Mouse (Mus musculus): ENCODE measurements at regions not wholly inside any gene's neighbourhood (a gene's known extent, or its start where the extent isn't known, plus 50 kb on each side); places are given as distances from the start of the nearest gene placed in this dataset.

DNA sequence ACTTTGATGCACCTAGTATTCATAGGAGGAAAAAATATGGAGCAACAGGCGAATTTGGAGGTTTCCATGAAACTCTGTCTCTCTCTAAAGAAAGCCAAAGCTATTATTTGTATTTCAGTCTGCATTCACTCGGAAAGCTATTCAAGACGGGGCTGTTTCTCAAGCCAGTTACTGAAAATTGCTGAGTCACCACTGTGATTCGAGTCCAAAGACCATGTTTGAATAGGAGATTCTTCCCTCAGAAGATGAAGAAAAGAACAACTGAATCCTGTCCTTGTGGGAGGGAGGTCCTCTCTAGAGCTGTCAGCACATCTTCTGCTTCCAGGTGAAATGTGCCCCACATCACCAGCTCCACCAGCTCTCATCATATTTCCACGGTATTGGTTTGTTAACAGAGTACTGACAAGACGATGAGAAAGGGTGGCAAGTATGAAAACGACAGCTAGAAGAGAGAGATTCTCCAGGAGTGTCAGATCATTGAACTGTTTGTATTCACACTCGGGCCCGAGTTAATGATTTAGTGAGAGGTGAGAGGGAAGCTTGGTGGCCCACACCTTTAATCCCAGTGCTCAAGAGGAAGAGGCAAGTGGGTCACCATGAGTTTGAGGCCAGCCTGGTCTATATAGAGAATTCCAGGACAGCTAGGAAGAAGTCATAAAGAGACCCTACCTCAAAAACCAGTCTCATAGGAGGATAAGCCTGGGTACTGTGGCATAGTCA is 335.3 kb downstream of the Sox9 start:
- intact Hi-C loops (cut with DNase I; ENCODE audit: low total_unique reads) = no loop called here

DNA sequence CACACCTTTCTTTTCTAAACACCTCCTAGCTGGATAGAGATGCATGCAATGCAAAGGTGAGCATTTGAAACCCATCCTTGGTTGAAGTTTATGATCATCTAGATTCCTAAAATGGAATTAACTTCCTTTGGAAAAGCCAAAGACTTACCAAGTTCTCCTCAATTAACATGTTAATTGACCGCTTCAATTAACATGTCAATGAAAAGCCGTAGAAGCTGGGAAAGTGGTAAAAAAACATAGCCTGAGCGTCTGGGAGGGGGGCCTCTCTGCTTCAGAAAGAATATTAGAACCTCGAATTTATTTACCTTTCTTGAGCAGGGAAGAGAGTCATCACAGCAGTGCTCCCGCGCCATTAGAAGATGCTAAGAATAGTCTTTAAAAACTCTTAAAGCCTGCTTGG is 338.5 kb downstream of the Sox9 start:
- intact Hi-C loops (cut with DNase I; ENCODE audit: low total_unique reads) = no loop called here
- DNase-seq = no peak

More for the DNA sequence above, 335.3 kb downstream of the Sox9 start:
- no peak for DNase-seq

DNA sequence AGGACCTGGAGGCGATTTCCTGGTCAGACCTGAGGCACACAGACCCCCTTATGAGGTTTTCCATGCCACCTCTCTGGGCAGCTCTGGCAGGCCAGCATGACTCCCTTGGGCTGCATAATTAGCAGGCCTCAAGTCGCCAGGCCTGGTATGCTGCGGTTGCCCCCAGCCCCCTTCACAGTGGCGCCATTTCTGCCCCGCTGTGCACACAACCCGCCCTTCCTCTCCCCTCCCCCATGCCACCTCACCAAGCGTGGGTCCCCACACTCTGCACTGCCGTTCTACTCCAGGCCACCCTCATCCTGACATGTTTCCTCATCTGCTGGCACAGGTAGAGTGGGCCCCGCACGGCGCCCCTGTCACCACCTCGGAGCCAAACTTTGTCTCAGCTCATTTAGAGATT is 339.3 kb downstream of the Sox9 start:
- intact Hi-C loops (cut with DNase I; ENCODE audit: low total_unique reads) = no loop called here
- DNase-seq = no peak

DNA sequence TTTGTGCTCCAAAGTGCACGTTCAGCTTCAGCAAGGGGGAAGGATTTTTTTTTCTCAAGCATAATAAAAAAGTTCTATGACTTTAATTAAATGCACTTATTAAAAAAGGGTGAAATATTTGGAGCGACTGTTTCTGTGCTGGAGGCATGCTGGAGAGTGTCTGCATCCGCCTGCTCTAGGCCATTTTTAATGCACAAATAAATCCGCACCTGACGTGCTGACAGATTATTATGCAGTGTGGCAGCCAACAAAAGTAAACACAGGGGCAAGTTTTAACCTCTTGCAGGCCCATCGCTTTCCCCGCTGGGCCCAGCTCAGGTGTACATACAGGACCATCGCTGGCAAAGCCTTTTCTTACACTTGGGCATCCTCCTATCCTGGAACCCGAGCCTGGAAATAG is 340.1 kb downstream of the Sox9 start:
- DNase-seq = no peak
- intact Hi-C loops (cut with DNase I; ENCODE audit: low total_unique reads) = no loop called here

DNA sequence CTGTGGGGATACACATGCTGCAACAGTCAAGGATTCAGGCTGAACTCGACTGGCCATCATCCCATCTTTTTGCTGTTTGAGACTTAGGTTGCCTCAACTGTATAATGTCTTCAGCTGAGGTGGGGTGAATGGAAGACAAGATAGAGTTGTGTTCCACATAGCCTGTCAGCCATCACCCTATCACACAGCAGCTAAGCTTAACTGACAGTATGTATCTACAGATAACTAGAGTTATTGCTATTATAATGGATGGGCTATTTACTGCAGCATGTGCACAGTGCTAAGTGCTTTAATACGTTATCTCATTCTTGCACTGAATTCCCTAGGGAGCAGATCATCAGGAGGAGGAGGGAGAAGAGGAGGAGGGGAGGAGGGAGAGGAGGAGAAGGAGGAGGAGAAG is 340.9 kb downstream of the Sox9 start:
- no peak for DNase-seq
- intact Hi-C loops (cut with DNase I; ENCODE audit: low total_unique reads) = no loop called here

DNA sequence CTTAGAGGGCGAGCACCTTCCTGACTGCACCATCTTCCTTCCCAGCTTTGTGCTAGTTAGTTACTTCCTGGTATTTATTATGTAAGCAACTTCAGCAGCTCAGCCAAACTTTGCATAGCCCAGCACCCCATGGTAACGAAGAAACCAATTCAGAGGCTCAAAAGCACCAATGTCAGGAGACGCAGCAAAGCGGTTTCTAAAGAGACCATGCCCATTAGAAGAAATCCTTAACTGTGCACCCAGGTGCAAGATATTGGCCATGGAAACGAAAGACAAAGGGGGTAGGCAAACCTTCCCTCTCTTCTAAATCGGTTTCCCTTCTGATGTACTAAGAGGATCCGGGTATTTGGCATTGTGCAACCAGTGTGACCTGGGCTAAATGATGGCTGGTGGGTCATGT is 343.8 kb downstream of the Sox9 start:
- intact Hi-C loops (cut with DNase I; ENCODE audit: low total_unique reads) = no loop called here
- DNase-seq = no peak

DNA sequence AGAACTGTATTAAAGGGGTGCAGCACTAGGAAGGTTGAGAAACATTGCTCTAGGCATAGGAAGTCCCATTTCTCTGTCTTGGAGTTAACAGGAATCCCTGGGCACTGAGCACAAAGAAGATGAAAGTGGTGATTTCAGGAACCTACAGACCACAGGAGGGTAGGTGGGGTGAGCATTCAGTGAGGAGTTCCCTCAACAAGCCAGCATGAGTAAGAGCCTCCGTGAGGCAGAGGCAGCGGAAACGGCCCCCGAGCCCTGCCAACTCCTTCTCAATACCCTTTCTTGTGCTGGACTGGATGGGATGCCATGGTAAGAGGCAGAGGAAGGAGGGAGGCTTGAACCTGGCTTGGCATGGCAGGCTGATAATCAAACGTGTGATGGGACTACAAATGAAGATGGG is 347.2 kb downstream of the Sox9 start:
- DNase-seq = no peak
- intact Hi-C loops (cut with DNase I; ENCODE audit: low total_unique reads) = no loop called here

DNA sequence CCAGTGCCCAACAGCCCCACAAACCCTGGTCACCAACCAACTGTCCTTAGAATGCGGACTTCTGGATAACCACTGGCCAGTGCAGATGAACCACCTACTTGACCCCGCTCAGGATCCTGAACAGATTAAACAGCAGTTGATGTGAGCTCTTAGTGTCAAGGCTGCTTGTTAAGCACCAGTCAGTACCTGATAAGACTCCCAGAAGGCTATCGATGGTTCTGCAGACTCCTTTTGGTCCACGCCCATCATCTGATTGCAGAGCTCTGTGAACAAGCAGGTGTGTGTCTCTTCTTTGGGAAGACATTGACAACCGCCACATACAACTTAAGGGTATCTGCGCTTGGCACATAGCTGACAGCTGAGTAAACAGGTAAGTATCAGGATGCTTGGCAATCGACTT is 348.0 kb downstream of the Sox9 start:
- intact Hi-C loops (cut with DNase I; ENCODE audit: low total_unique reads) = no loop called here
- no peak for DNase-seq

DNA sequence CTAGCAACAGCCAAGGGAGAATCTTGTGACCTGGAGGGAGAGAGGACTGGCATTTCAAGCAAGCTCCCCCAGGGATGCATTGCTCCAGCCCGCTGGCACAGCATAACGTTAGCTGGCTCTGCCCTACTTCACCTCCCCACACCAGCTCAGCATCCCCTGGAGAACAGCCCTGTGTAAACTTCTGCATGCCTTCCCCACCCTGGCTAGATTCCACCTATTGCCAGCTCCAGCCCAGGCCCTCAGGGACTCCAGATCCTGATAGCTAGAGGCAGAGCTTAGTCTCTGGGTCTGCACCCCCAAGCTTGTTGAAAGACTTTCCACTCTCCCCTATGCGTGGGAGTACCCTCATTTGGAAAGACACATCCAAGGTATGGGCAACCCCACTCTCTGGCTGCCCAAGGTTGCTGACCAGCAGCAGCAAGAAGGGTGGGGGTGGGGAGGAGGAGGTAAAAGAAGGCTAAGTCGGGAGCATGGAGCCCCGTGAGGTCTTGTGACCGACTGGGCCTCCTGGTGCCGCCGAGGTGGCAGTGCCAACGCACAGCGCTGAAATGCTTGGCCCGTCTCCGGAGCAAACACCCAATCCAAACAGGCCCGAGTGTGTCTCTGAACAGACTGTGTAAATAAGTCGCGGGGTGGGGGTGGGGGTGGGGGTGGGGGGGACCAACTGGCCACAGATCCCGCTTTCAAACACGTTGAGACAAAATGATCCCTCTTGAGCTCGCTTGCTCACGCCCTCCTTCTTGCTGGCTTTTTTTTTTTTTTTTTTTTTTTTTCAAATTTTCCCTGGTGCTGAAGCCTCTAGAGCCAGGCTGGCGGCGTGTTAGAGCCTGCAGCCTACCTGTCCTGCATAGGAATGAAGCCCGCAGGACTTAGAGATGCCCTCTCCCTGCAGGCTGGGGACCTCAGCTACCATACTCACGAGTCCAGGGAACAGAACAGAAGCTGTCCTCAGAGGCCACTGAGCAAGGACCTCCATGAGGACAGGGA is 350.3 kb downstream of the Sox9 start:
- intact Hi-C loops (cut with DNase I; ENCODE audit: low total_unique reads) = no loop called here
- DNase-seq = no peak

DNA sequence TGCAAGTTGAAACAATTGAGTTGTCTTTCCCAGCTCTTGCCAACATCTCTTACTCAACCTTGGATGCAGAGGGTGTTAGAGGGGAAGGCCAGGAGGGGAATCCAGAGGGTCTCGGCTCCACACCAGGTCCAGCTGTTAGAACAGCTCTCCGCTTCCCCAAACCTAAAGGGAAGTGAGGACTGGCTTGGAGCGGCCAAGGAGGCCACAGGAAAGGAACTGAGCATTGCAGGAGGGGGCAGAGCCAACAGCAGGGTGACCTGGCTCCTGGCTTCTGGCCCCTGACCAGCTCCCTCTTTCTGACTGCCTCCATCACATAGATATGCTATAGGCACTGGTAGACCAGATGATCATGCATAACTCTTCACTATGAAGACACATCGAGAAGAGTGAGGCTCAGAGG is 351.4 kb downstream of the Sox9 start:
- intact Hi-C loops (cut with DNase I; ENCODE audit: low total_unique reads) = no loop called here
- DNase-seq = no peak

DNA sequence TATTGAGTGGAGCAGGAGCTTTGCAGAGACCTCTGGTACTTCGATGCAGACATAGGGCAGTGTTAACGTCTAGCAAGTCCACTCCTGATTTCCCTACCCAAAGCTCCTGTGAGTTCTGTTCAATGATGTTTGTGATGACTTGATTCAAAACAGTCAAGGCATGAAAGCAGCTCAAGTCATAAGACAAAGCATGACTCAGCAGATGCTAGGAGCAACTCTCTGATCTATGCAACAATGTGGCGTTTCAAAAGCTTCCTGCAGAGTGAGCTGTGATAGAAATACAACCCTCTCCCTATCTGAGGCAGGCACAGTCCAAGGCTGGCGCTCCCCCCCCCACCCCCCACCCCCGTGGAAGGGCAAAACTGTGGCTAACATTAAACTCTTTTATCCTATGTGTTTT is 353.2 kb downstream of the Sox9 start:
- DNase-seq = no peak
- intact Hi-C loops (cut with DNase I; ENCODE audit: low total_unique reads) = no loop called here

DNA sequence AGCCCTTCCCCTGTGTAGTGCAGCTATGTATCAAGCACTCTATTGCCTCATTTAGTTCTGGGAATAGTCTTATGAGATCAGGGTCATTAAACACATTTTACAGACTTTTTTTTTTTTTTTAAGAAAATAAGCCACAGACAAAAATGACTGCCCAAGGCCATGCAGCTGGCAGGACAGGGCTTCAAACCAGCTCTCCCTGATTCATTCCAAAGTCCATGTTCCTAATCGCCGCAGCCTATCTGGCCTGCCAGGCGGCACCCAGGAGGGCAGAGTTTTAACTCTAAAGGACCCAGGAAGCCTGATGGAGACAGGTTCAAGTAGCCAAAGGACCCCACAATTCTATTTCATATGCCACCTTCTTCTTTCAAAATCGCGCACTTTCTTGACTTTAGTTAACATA is 356.4 kb downstream of the Sox9 start:
- DNase-seq = no peak
- intact Hi-C loops (cut with DNase I; ENCODE audit: low total_unique reads) = no loop called here

DNA sequence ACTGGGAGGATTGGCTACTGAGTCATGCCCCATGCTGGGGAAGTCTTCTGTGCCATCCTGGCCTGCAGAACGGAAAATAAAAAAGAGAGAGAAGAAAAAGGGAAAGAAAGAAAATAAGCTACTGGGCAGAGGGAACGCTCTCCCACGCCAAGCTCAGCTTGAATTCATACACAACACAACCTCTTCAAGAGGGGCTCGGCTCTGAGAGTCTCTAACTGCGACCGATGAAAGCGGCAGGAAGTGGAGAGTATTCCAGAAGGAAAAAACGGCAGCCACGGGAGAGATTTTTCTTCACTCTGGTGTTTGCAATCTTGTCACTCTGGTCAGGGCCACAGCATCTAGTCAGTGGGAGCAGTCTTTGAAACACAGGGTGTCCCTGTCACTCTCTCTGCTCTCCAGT is 358.6 kb downstream of the Sox9 start:
- DNase-seq = no peak
- intact Hi-C loops (cut with DNase I; ENCODE audit: low total_unique reads) = no loop called here

DNA sequence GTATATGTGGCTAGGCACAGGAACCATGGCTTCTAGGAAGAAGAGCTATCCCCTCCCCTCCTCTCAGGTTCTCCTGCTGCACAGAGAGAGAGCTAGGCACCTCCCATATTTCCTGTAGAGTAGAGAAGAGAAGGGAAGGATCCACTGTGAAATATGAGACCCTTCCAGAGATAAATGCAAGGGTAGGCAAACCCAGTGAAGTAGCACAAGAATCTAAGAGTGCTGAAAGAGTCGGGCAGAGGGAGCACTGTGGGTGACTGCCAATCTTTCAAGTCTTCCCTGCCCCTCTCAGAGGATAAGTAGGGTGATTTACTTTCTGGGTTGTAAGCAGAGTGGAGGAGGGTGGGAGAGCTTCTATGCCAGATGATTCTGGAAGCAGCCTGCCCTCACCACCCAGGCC is 360.8 kb downstream of the Sox9 start:
- no peak for DNase-seq
- intact Hi-C loops (cut with DNase I; ENCODE audit: low total_unique reads) = no loop called here

DNA sequence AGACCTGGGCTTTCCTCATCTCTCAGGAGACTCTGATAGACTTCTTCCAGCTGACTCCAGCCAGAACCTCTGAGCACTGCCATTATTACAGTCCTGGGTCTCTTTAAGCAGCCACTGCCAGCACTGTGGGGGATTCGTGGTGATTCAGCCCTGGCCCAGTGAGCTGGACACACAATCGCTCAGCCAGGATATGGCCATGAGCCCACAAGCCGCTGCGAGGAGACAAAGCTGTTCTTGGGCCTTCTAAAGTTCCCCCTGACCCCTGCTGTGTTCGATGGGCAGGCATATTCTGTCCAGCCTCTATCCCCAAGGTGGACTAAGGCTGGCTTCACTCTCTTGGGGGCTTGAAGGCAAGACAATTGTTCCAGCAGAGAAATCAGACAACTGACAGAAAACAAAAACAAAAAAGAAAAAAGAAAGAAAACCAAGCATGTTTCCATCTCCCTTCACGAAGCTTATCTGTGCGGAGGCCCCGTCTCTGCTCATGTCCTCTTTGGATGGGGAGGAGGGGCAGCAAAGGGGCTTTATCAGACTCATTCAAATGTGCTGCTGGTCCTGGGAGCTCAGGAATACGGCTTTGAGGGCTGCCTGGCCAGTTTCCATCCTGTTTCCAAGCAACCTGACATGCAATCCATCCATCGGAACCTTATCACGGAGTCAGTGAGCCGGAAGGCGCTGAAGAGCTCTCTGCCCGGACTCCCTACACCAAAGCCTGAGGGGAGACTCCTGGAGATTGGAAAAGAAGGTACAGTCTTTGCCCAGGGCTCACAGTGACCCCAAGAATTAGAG is 362.0 kb downstream of the Sox9 start:
- intact Hi-C loops (cut with DNase I; ENCODE audit: low total_unique reads) = no loop called here
- DNase-seq = peak; percentile 81

DNA sequence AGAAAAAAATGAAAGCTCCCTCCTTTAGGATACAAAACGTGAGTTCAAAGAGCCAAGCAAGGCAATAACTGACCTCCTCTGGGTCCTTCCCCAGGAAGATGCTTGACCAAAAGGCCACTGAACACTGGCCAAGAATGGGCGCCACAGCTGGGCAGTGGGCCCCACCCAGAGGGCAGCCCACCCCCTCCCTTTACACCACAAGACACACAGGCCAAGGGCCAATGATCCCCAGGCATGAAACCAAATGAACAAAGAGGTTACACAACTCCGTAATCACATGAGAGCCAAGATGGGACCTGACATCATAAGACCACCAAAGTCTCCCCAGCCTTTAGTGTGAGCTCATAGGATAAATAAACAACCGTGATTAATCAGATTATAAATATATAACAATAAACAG is 363.7 kb downstream of the Sox9 start:
- DNase-seq = no peak
- intact Hi-C loops (cut with DNase I; ENCODE audit: low total_unique reads) = no loop called here

DNA sequence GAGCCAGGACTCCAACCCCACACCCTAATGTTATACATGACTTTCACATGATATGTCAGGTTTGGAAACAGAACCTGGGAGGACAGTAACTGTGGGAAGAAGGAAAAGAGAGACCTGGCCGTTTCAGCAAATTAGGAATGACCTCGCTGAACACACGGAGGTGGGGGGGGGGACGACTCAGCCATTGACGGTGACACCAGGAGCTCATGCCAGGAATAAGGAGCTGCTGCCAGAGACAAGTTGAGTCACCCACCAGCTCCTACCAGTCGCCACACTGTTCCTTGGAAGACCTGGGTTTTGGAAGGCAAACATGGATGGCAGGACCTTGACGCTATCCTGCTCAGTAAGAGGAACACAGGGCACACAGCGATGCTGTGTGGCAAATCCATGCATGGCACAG is 364.7 kb downstream of the Sox9 start:
- no peak for DNase-seq
- intact Hi-C loops (cut with DNase I; ENCODE audit: low total_unique reads) = no loop called here

DNA sequence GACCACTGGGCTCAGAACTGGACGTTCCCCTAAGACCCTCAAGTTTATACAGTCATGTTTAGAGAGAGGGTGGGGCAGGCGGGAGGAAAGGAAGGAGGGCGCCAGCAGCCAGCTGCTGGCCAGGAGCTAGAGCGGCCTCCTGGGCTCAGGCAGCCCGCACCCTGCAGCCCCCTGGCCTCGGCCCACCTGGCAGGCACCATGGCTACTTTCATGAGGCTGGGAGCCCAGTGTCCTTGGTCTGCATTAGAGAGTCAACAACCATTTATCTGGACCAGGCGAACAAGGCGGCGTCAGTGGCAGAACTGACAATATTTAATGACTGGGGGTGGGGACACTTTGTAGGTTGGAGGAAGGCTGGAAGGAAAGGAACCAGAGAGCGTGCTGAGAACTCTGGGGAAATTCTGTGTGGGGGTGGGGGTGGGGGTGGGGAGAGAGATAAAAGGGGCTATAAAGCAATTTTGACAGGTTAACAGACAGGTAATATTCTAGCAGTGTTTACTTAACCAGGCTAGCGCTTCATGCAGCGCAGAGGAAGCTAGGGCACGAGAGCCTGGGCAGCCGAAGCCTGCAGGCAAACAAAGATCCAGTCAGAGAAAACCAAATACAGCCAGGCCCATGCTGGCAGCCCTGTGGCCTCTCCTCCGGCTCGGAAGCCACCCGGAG is 365.6 kb downstream of the Sox9 start:
- no peak for DNase-seq
- intact Hi-C loops (cut with DNase I; ENCODE audit: low total_unique reads) = no loop called here

DNA sequence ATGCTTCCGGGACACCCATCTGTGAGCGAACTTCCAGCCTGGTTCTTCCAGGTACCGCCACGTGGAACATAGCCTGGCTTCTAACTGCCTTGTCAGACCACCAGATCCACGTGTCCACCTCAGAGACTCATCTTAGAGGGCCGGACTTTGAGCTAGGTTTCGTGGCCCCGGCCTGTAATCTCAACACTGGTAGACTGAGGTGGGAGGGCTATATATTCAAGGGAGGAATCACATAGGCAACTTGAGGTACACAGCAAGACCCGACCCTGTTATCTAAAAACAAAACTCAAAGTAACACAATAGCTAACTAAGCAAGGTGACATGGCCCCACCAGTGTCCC is 366.1 kb downstream of the Sox9 start:
- no peak for DNase-seq
- intact Hi-C loops (cut with DNase I; ENCODE audit: low total_unique reads) = no loop called here

DNA sequence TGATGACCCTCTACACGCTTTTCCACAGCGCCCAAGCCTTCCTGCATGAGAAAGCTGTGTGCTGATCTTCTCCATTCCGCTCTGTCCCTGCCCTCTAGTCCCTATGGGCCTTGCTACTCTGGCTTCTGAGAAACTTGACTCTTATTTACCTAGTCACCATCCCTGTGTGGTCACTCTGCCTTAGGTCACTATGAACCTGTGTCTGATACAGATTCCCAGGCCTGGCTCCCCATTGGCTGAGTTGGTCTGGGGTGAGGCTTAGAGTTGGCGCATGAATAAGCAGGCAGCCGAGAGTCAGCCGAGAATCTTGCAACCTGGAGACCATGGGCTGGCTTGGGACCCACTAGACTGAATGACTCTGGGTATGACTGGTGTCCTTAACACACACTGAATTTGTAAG is 373.5 kb downstream of the Sox9 start:
- intact Hi-C loops (cut with DNase I; ENCODE audit: low total_unique reads) = no loop called here
- no peak for DNase-seq
